ENCODE assay signal across 26 mouse cellular contexts in genomic region chr9:49733726-49734125, GRCm38 (mm10).
DNase-seq lines count a peak whose midpoint lies in the region; ATAC-seq lines count a peak whose summit lies in the region.
"Had no signal": no experiment of that assay in that cellular context is flagged by ENCODE, and none has a peak within 500 bp of the region (broad histone marks: within the 10 kb centered on the region; RNA-seq: fewer than 3 reads in every experiment).

No protein-coding gene starts in this region.

- no peak for ATAC-seq in heart, embryonic 11.5 days (replicated peaks; ENCODE audit: insufficient number of reproducible peaks, low FRiP score, low TSS enrichment)
- ATAC-seq: forebrain, postnatal 0 days; hindbrain, postnatal 0 days; intestine, embryonic 15.5 days had no signal

- H3K27me3 ChIP-seq in heart, embryonic 11.5 days (ENCODE audit: control insufficient read depth, insufficient read depth, low read length), result no peaks in the 10 kb centered on the region
- H3K27me3 ChIP-seq: embryonic facial prominence, embryonic 15.5 days; forebrain, embryonic 12.5 days; heart, embryonic 15.5 days; intestine, embryonic 15.5 days; liver, embryonic 15.5 days; midbrain, embryonic 12.5 days; neural tube, embryonic 13.5 days had no signal

- no peak overlapping the region for H3K9ac ChIP-seq in heart, embryonic 11.5 days (ENCODE audit: low read depth, low read length)
- H3K9ac ChIP-seq: embryonic facial prominence, embryonic 15.5 days; forebrain, embryonic 12.5 days; forebrain, postnatal 0 days; heart, embryonic 15.5 days; intestine, embryonic 15.5 days; liver, embryonic 15.5 days; lung, embryonic 14.5 days; midbrain, embryonic 12.5 days; neural tube, embryonic 13.5 days had no signal

- no peak overlapping the region for H3K27ac ChIP-seq in heart, embryonic 11.5 days (ENCODE audit: low read depth, low read length)
- H3K27ac ChIP-seq: embryonic facial prominence, embryonic 10.5 days; embryonic facial prominence, embryonic 15.5 days; forebrain, embryonic 12.5 days; heart, embryonic 15.5 days; hindbrain, postnatal 0 days; intestine, embryonic 15.5 days; kidney, postnatal 0 days; liver, embryonic 15.5 days; neural tube, embryonic 13.5 days had no signal

- no peak overlapping the region for H3K4me3 ChIP-seq in heart, embryonic 11.5 days (ENCODE audit: low read depth, low read length)
- H3K4me3 ChIP-seq: embryonic facial prominence, embryonic 10.5 days; embryonic facial prominence, embryonic 15.5 days; forebrain, embryonic 12.5 days; heart, embryonic 15.5 days; intestine, embryonic 15.5 days; liver, embryonic 15.5 days; midbrain, embryonic 12.5 days; neural tube, embryonic 13.5 days had no signal

- WGBS in heart, embryonic 11.5 days (ENCODE audit: insufficient replicate concordance), result 66% methylated on average over 5 of the region's 5 CpGs

- no peaks in the 10 kb centered on the region for H3K36me3 ChIP-seq in heart, embryonic 11.5 days (ENCODE audit: control insufficient read depth, insufficient read depth, low read length)
- H3K36me3 ChIP-seq: embryonic facial prominence, embryonic 10.5 days; embryonic facial prominence, embryonic 15.5 days; forebrain, embryonic 12.5 days; G1E; heart, embryonic 15.5 days; intestine, embryonic 15.5 days; liver, embryonic 15.5 days; midbrain, embryonic 12.5 days; neural tube, embryonic 13.5 days had no signal

- no peak overlapping the region for H3K4me2 ChIP-seq in heart, embryonic 11.5 days
- H3K4me2 ChIP-seq: embryonic facial prominence, embryonic 15.5 days; forebrain, embryonic 12.5 days; heart, embryonic 15.5 days; intestine, embryonic 15.5 days; liver, embryonic 15.5 days; lung, embryonic 14.5 days; midbrain, embryonic 12.5 days; neural tube, embryonic 13.5 days had no signal

- H3K4me1 ChIP-seq in heart, embryonic 11.5 days (ENCODE audit: control insufficient read depth, insufficient read depth, low read length), result 0 out of 2 replicates have a peak, but pooled peaks cover 2% of the 10 kb centered on the region
- H3K4me1 ChIP-seq: embryonic facial prominence, embryonic 15.5 days; intestine, embryonic 15.5 days; liver, embryonic 15.5 days had no signal

- DNase-seq in heart, adult 11 months, result peak; percentile 35
- peak; percentile 61 for DNase-seq in cerebellum, adult 8-10 months
- peak; percentile 67 to 77 for DNase-seq in cerebellum, postnatal 25 days
- no peak for DNase-seq in kidney, postnatal 36 days
- no peak for DNase-seq in lung, postnatal 25 days (ENCODE audit: low spot score)
- no peak for DNase-seq in urinary bladder, postnatal 25 days (ENCODE audit: low spot score)
- DNase-seq: adrenal gland, postnatal 10 days; forebrain, postnatal 0 days; kidney, adult 2 months; liver; lung, embryonic 14.5 days; lung, postnatal 14 days; spleen, adult 18-20 months; thymus, postnatal 14 days had no signal

- no peaks in the 10 kb centered on the region for H3K9me3 ChIP-seq in heart, embryonic 11.5 days (replicated peaks; ENCODE audit: control insufficient read depth, low read length)
- H3K9me3 ChIP-seq: embryonic facial prominence, embryonic 10.5 days; embryonic facial prominence, embryonic 15.5 days; forebrain, embryonic 12.5 days; heart, embryonic 15.5 days; intestine, embryonic 15.5 days; liver, embryonic 15.5 days; midbrain, embryonic 12.5 days; neural tube, embryonic 13.5 days had no signal

Comparison
In these comparisons a context has a peak if more than half of its experiments do, and no peak if none do; other contexts are left out.
1. DNase-seq: peak in heart, adult 11 months (single experiment), cerebellum, adult 8-10 months (single experiment) and cerebellum, postnatal 25 days (2 of 2); none in kidney, postnatal 36 days (0 of 2), lung, postnatal 25 days (single experiment) and urinary bladder, postnatal 25 days (single experiment).